Mouse (Mus musculus) hindbrain, embryonic 14.5 days (tissue): ENCODE measurements around the gene Nav1. TPM values are rescaled to one million over a fixed set of nuclear protein-coding genes. Genes with fewer than 3 reads are reported as not detected.
A peak's percentile ranks its signal among the peaks of the same experiment; 100 is the strongest.
"Not testable (repeated sequence)": the region's sequence is repeated elsewhere in the genome, so short reads cannot be mapped to it uniquely, and the experiment has no call there.

Experiments used
- ATAC-seq: fragments of 200-750 bp; cut with Nextera tagmentation; 2 replicates; pipeline ENCODE4 v1.8.0; 2017; ENCODE audit warnings: moderate number of reproducible peaks, mild to moderate bottlenecking, moderate TSS enrichment, moderate library complexity; ENCODE audit not compliant: low FRiP score
- DNase-seq: peaks from one replicate; pipeline ENCODE4 v3.0.0-alpha.2; 2015; ENCODE audit warnings: low spot score
- H3K27ac ChIP-seq: fragments of 300-500 bp; sonication (generic); 2 replicates; pipeline ENCODE4 v1.5.1; 2014; ENCODE audit warnings: mild to moderate bottlenecking, moderate library complexity
- H3K27me3 ChIP-seq: fragments of 300-500 bp; sonication (generic); 2 replicates; pipeline ENCODE4 v1.6.1; 2014; ENCODE audit warnings: mild to moderate bottlenecking, low read length, mixed read lengths; ENCODE audit not compliant: control insufficient read depth, insufficient read depth
- H3K36me3 ChIP-seq: fragments of 300-500 bp; sonication (generic); replicated peaks from 2 replicates; pipeline ENCODE4 v1.6.1; 2014; ENCODE audit not compliant: control insufficient read depth, insufficient read depth
- H3K4me1 ChIP-seq: fragments of 300-500 bp; sonication (generic); replicated peaks from 2 replicates; pipeline ENCODE4 v1.6.1; 2014; ENCODE audit warnings: antibody characterized with exemption, low read length, mixed read lengths; ENCODE audit not compliant: control insufficient read depth, insufficient read depth
- H3K4me2 ChIP-seq: fragments of 300-500 bp; sonication (generic); replicated peaks from 2 replicates; pipeline ENCODE4 v1.6.1; 2014; ENCODE audit warnings: mild to moderate bottlenecking, moderate library complexity
- H3K4me3 ChIP-seq: fragments of 300-500 bp; sonication (generic); replicated peaks from 2 replicates; pipeline ENCODE4 v1.5.1; 2014; ENCODE audit warnings: mild to moderate bottlenecking, low read length
- H3K9ac ChIP-seq: fragments of 300-500 bp; sonication (generic); 2 replicates; pipeline ENCODE4 v1.6.1; 2014
- H3K9me3 ChIP-seq: fragments of 300-500 bp; sonication (generic); 2 replicates; pipeline ENCODE4 v1.6.1; 2016; ENCODE audit warnings: low read length; ENCODE audit not compliant: control insufficient read depth
- WGBS: fragments of 180-500 bp; shearing (Covaris S2); extraction: QIAGEN DNeasy Blood & Tissue Kit; methylation state at CpG from one replicate; pipeline ENCODE4 v1.1.7; 2014; 5-methylcytosine and 5-hydroxymethylcytosine counted together
- polyA plus RNA-seq: library from polyadenylated mRNA; unstranded; fragments of >200 nt; fragmentation: Nextera tagmentation; extraction: Ambion mirVana; gene quantifications from 2 replicates; pipeline ENCODE4 v1.2.1, GENCODE M21; 2014

The Nav1 gene
- polyA plus RNA-seq, 1 experiment from 2014 or later: 60.2 TPM

DNA sequence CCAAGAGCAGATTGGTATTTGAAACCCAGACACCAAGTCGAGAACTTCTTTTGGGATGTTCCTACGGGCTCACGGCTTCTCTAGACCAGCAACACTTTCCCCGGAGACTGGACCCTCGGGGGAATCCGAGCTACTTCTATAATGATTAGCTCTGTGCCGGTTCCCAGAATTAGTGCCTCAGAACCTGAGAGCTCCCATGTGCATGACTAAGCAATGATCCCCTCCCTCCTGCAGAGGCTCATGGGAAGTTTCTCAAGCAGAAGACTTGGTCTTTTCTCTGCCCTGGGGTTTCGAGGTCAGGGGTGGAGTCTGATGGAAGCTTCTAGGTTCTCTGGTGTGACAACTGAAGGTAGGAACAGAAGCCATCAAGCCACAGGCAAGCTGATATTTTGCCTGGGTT is 105.0 kb downstream of the Nav1 start:
- Histone ChIP-seq H3K4me3 (no peak overlapping the region), H3K36me3 (no peaks in the 10 kb centered on the region), H3K27ac (no peak overlapping the region), H3K4me2 (no peak overlapping the region), H3K4me1 (peaks cover 6% of the 10 kb centered on the region; the same call in 1 of the 2 replicates), H3K9ac (no peak overlapping the region), H3K9me3 (no peaks in the 10 kb centered on the region), H3K27me3 (no peaks in the 10 kb centered on the region)
- WGBS: 30% methylated on average over 8 of the region's 8 CpGs
- no peak for ATAC-seq
- DNase-seq: no peak

DNA sequence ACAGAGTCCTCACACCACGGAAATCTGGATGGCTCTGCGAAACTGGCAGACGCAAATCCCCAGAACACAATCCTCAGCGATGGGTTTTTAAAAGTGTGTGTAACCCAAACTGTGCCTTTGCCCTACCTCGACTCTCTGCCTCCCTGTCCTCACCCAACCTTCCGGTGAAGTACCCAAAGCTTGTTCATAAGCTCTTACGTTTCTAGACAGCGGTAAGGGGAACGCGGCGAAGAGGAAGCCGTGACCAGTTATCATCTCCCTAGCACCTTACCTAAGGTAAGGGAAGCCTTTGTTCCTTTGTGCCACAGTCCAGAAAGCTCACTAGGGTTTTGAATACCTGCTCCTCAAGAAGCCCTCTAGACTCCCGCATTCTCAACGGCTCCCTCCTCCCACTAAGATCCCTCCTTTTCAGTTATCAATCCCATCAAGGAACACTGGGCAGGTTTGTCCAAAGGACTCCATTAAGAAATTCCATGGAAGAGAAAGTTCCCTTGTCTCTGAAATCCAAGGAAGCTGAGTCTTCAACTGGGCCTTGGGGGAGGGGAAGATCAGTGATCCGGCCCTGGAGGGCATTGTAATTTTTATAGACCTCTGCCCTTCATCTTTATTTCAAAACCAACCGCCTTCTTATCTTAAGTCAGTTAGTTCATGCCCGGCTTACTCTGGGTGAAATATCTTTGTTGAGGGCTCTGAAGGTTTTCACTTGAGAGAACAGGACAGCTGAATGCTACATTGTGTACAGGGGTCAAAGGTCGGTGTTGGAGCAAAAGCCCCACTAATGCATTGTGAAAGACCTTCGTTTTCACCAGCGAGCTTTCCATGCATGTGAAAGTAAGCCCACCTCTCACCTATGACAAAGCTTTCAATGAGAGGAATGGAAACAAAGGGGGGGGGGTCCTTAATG is 108.4 kb downstream of the Nav1 start:
- H3K9ac ChIP-seq: no peak overlapping the region
- ATAC-seq (no peak), DNase-seq (no peak)
- H3K4me2 ChIP-seq: no peak overlapping the region
- H3K4me3 ChIP-seq: no peak overlapping the region
- H3K9me3 ChIP-seq: no peaks in the 10 kb centered on the region
- no peaks in the 10 kb centered on the region for H3K36me3 ChIP-seq
- H3K27me3 ChIP-seq: no peaks in the 10 kb centered on the region
- no peak overlapping the region for H3K27ac ChIP-seq
- 40% methylated on average over 20 of the region's 20 CpGs for WGBS
- peaks cover 6% of the 10 kb centered on the region; the same call in 1 of the 2 replicates for H3K4me1 ChIP-seq

DNA sequence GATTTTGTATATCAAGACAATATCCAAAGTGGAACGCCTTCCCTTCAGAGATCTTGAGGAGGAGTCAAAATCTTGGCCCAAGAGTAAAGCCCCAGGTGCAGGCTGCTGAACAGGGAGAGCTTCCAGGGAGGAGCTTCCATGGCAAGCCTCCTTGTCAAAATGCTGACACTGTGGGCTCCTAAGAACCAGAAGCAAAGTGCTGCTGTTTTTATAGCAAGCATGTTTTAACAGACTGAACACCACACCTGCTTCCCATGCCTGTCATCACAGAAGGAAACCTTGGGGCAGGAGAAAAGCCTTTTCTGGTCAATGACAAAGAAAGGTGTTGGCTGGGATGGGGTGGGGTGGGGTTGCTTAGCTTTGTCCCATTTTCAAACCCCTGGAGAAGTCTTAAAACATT is 112.0 kb downstream of the Nav1 start:
- no peak overlapping the region for H3K4me3 ChIP-seq
- no peaks in the 10 kb centered on the region for H3K9me3 ChIP-seq
- H3K9ac ChIP-seq: no peak overlapping the region
- H3K4me1 ChIP-seq: peaks cover 16% of the 10 kb centered on the region; the same call in 1 of the 2 replicates
- DNase-seq (no peak), ATAC-seq (no peak)
- WGBS: 85% methylated on average over 1 of the region's 1 CpGs
- H3K4me2 ChIP-seq: no peak overlapping the region
- no peaks in the 10 kb centered on the region for H3K36me3 ChIP-seq
- H3K27ac ChIP-seq: no peak overlapping the region
- no peaks in the 10 kb centered on the region for H3K27me3 ChIP-seq

DNA sequence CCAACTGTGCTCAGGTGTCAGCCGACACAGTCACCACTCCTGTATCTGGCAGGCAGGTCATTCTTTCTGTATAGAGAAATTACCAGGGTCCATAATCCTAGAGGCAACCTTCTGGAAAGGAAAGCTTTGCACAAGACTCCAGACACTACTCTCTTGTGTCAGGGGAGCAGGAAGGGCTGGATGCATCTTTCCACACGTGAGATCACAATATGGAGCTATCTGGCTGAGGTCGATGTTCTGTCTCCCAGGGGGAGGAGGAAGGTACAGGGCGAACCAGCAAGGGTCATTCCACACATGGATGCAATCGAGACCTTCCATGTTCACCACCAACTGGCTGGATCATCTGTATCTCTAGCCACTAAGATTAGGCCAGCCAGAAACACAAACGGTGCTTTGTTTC is 113.2 kb downstream of the Nav1 start:
- WGBS: 87% methylated on average over 6 of the region's 6 CpGs
- Histone ChIP-seq H3K36me3 (no peaks in the 10 kb centered on the region), H3K27me3 (no peaks in the 10 kb centered on the region), H3K9me3 (no peaks in the 10 kb centered on the region), H3K4me3 (no peak overlapping the region), H3K4me2 (no peak overlapping the region), H3K27ac (no peak overlapping the region), H3K9ac (no peak overlapping the region), H3K4me1 (peaks cover 14% of the 10 kb centered on the region; the same call in 1 of the 2 replicates)
- ATAC-seq (no peak), DNase-seq (no peak)

DNA sequence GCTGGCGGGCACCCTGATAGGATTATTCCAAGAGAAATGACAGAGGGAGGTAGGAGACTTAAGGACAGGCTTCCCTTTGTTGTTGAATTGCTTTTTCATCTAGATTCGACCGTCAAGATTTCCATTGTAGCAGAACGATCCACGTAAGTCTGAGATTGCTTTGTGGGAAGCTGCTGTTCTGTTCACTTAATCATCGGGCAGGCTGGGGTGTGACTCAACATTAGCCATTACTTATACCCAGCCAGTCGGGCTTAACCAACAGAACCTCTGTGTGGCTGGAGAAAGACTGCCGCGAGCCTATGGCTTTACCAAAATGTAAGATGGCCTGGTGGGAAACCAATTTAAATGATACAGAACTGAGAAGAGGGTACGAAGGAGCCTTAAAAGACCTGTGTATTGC is 114.7 kb downstream of the Nav1 start:
- DNase-seq (no peak), ATAC-seq (no peak)
- H3K27me3 ChIP-seq: no peaks in the 10 kb centered on the region
- H3K9ac ChIP-seq: no peak overlapping the region
- WGBS: 58% methylated on average over 10 of the region's 10 CpGs
- no peak overlapping the region for H3K4me2 ChIP-seq
- H3K36me3 ChIP-seq: no peaks in the 10 kb centered on the region
- H3K4me3 ChIP-seq: no peak overlapping the region
- no peak overlapping the region for H3K27ac ChIP-seq
- H3K4me1 ChIP-seq: peaks cover 10% of the 10 kb centered on the region; the same call in 1 of the 2 replicates
- H3K9me3 ChIP-seq: no peaks in the 10 kb centered on the region

DNA sequence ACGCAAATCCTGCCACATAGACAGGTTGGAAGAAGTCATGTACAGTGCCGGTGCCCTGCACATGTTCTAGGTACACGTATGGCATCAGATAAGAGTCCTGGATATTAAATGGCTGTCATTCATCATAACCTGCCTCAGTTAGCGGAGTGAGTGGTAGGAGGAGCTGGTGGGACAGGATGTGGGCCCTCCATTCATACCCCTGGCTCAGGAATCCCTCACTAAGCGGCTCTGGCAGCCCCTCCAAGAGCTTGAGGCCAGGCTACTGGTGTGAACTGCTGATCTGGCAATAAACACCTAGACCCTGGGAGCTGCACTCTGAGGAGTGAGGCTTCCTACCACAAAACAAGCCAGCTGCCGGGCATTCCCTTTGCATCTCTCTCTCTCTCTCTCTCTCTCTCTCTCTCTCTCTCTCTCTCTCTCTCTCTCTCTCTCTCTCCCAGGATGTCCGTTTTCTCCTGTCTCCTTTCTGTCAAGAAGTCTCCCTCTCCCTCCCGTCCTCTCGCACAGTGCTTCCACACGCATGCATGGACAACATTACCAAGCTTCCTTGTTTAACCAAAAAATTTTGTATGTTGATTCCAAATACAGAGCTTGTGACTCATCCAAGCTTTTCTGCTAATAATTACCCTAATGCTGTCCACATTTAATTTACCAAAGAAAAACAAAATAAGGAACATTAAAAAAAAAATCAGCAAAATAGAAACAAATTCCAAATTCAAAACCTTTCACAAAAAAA is 116.0 kb downstream of the Nav1 start:
- no peak overlapping the region for H3K4me3 ChIP-seq
- no peaks in the 10 kb centered on the region for H3K27me3 ChIP-seq
- H3K4me1 ChIP-seq: peaks cover 10% of the 10 kb centered on the region; the same call in 1 of the 2 replicates
- no peak for ATAC-seq
- DNase-seq: no peak
- H3K27ac ChIP-seq: no peak overlapping the region
- 59% methylated on average over 10 of the region's 10 CpGs for WGBS
- H3K4me2 ChIP-seq: no peak overlapping the region
- H3K36me3 ChIP-seq: no peaks in the 10 kb centered on the region
- no peak overlapping the region for H3K9ac ChIP-seq
- H3K9me3 ChIP-seq: no peaks in the 10 kb centered on the region

DNA sequence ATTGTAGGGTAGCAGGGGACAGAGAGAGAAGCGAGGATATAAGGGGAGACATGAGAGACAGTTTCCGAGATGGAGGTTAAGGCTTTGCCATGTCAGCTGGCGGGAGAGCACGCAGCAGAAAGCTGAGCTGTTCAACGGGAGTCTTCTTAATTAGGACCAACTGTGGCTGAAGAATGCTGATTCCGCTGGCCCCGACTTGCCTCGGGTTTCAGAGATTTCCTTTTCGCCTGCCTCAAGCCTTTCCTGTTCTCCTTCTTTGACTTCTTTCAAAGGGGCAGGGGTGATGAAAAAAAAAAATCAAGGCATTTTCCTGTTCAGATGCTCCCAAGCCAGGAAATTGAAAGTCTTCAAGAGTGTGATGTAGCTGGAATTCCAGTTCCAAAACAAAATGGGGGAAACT is 118.2 kb downstream of the Nav1 start:
- Histone ChIP-seq H3K9me3 (no peaks in the 10 kb centered on the region), H3K4me2 (no peak overlapping the region), H3K36me3 (no peaks in the 10 kb centered on the region; the same call in 1 of the 2 replicates), H3K27ac (0 out of 2 replicates have a peak overlapping the region, but pooled peaks have one; percentile 26), H3K9ac (no peak overlapping the region), H3K4me1 (peaks cover 10% of the 10 kb centered on the region; the same call in 1 of the 2 replicates), H3K27me3 (no peaks in the 10 kb centered on the region), H3K4me3 (no peak overlapping the region)
- 61% methylated on average over 9 of the region's 9 CpGs for WGBS
- no peak for ATAC-seq
- no peak for DNase-seq

DNA sequence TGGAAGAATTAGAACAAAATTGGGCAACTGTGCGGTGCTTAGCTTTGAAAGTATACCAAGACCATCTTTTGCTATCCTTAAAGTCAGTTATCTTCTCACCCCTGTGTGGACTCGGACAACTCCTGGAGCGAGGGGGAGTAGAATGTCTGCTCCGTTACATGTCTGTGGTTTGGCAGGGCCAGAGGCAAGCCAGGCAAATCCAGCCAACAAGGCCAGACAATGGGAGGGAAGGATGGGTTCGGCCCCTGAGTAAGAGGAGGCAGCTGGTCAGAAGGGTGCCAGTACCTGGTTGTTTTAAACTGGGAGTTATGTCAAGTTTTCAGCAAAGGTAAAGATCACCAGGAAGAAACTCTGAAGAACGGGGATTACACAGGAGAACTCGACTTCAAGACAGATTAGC is 121.9 kb downstream of the Nav1 start:
- no peak overlapping the region for H3K4me2 ChIP-seq
- ATAC-seq (no peak), DNase-seq (no peak)
- H3K9me3 ChIP-seq: no peaks in the 10 kb centered on the region
- no peaks in the 10 kb centered on the region for H3K4me1 ChIP-seq
- no peak overlapping the region for H3K4me3 ChIP-seq
- H3K9ac ChIP-seq: no peak overlapping the region
- no peaks in the 10 kb centered on the region for H3K27me3 ChIP-seq
- H3K36me3 ChIP-seq: no peaks in the 10 kb centered on the region; the same call in 1 of the 2 replicates
- 73% methylated on average over 7 of the region's 7 CpGs for WGBS
- no peak overlapping the region for H3K27ac ChIP-seq

DNA sequence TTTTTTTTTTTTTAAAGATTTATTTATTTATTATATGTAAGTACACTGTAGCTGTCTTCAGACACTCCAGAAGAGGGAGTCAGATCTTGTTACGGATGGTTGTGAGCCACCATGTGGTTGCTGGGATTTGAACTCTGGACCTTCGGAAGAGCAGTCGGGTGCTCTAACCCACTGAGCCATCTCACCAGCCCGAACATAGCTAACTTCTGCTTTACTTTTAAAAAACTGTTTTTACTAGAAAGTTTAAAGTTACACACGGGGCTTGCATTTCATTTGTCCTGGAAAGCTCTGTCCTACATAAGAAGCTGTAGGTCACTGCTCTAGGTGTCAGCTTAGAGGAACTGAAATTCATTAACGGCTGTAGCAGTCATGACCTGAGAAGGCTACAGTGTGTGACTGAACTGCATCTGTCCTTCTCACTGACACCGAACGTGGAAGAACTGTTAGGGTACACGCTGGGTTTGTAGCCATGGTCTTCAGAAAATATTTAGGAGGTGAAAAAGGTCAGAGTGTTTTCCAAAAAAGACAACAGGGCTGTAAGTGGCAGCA is 122.5 kb downstream of the Nav1 start:
- H3K27me3 ChIP-seq, H3K9ac ChIP-seq, H3K4me2 ChIP-seq, H3K9me3 ChIP-seq, ATAC-seq, H3K4me1 ChIP-seq, H3K4me3 ChIP-seq, H3K36me3 ChIP-seq, H3K27ac ChIP-seq, DNase-seq: not testable (repeated sequence)
- whole genome bisulfite sequencing: 64% methylated on average over 8 of the region's 9 CpGs
